Mouse (Mus musculus): Measurements from ENCODE around the gene F11r. TPM values are rescaled to one million over a fixed set of nuclear protein-coding genes. Genes with fewer than 3 reads are reported as not detected.
A peak's percentile ranks its signal among the peaks of the same experiment; 100 is the strongest.

The F11r gene
- polyA plus RNA-seq, 1 experiment from 2014 or later: 13.4 TPM

GRCm38 (mm10) chr1:171411492-171411941 is 25.8 kb upstream of the F11r start:
- Histone ChIP-seq H3K27ac (ENCODE audit: low read depth, low read length) (peak overlapping the region; percentile 84), H3K4me2 (ENCODE audit: low read depth, low read length, severe bottlenecking) (peak overlapping the region; percentile 49), H3K36me3 (ENCODE audit: control insufficient read depth, insufficient read depth, low read length) (peaks cover 9% of the 10 kb centered on the region; the same call in 1 of the 2 replicates), H3K4me1 (replicated peaks; ENCODE audit: control insufficient read depth, insufficient read depth, low read length) (peaks cover 3% of the 10 kb centered on the region; the same call in 1 of the 2 replicates), H3K9ac (ENCODE audit: low read length) (peak overlapping the region; percentile 98), H3K9me3 (ENCODE audit: control insufficient read depth, low read length) (no peaks in the 10 kb centered on the region), H3K4me3 (ENCODE audit: low read depth, low read length) (peak overlapping the region; percentile 94), H3K27me3 (ENCODE audit: control insufficient read depth, insufficient read depth, low read length) (no peaks in the 10 kb centered on the region)
- no peak for DNase-seq (ENCODE audit: low spot score)
- peak; percentile 79; the same call in 1 of the 2 replicates for ATAC-seq (replicated peaks; ENCODE audit: low FRiP score)
- WGBS: under 1% methylated on average over 38 of the region's 39 CpGs

GRCm38 (mm10) chr1:171412001-171412441 is 25.3 kb upstream of the F11r start:
- ATAC-seq (replicated peaks; ENCODE audit: low FRiP score): peak; percentile 54
- 1% methylated on average over 20 of the region's 20 CpGs for WGBS

GRCm38 (mm10) chr1:171412446-171412845 is 24.9 kb upstream of the F11r start:
- H3K4me1 ChIP-seq (replicated peaks; ENCODE audit: control insufficient read depth, insufficient read depth, low read length): peaks cover 3% of the 10 kb centered on the region; the same call in 1 of the 2 replicates
- H3K36me3 ChIP-seq (ENCODE audit: control insufficient read depth, insufficient read depth, low read length): peaks cover 15% of the 10 kb centered on the region; the same call in 1 of the 2 replicates
- peak overlapping the region; percentile 84; the same call in 1 of the 2 replicates for H3K27ac ChIP-seq (ENCODE audit: low read depth, low read length)
- peak overlapping the region; percentile 94 for H3K4me3 ChIP-seq (ENCODE audit: low read depth, low read length)
- H3K9me3 ChIP-seq (ENCODE audit: control insufficient read depth, low read length): no peaks in the 10 kb centered on the region
- peak overlapping the region; percentile 98 for H3K9ac ChIP-seq (ENCODE audit: low read length)
- no peak for ATAC-seq (replicated peaks; ENCODE audit: low FRiP score)
- no peak for DNase-seq (ENCODE audit: low spot score)
- WGBS: 50% methylated on average over 3 of the region's 3 CpGs
- H3K27me3 ChIP-seq (ENCODE audit: control insufficient read depth, insufficient read depth, low read length): no peaks in the 10 kb centered on the region
- peak overlapping the region; percentile 49 for H3K4me2 ChIP-seq (ENCODE audit: low read depth, low read length, severe bottlenecking)

More at GRCm38 (mm10) chr1:171412001-171412441, 25.3 kb upstream of the F11r start:
- Histone ChIP-seq H3K27ac (ENCODE audit: low read depth, low read length) (peak overlapping the region; percentile 84), H3K27me3 (ENCODE audit: control insufficient read depth, insufficient read depth, low read length) (no peaks in the 10 kb centered on the region), H3K36me3 (ENCODE audit: control insufficient read depth, insufficient read depth, low read length) (peaks cover 12% of the 10 kb centered on the region; the same call in 1 of the 2 replicates), H3K9me3 (ENCODE audit: control insufficient read depth, low read length) (no peaks in the 10 kb centered on the region), H3K4me2 (ENCODE audit: low read depth, low read length, severe bottlenecking) (peak overlapping the region; percentile 49), H3K4me3 (ENCODE audit: low read depth, low read length) (peak overlapping the region; percentile 94), H3K4me1 (replicated peaks; ENCODE audit: control insufficient read depth, insufficient read depth, low read length) (peaks cover 3% of the 10 kb centered on the region; the same call in 1 of the 2 replicates), H3K9ac (ENCODE audit: low read length) (peak overlapping the region; percentile 98)
- DNase-seq (ENCODE audit: low spot score): peak; percentile 75

GRCm38 (mm10) chr1:171413608-171414007 is 23.7 kb upstream of the F11r start:
- Histone ChIP-seq H3K4me1 (replicated peaks; ENCODE audit: control insufficient read depth, insufficient read depth, low read length) (peaks cover 3% of the 10 kb centered on the region; the same call in 1 of the 2 replicates), H3K9ac (ENCODE audit: low read length) (no peak overlapping the region), H3K4me3 (ENCODE audit: low read depth, low read length) (no peak overlapping the region), H3K9me3 (ENCODE audit: control insufficient read depth, low read length) (no peaks in the 10 kb centered on the region), H3K36me3 (ENCODE audit: control insufficient read depth, insufficient read depth, low read length) (peaks cover 15% of the 10 kb centered on the region; the same call in 1 of the 2 replicates), H3K27me3 (ENCODE audit: control insufficient read depth, insufficient read depth, low read length) (no peaks in the 10 kb centered on the region), H3K27ac (ENCODE audit: low read depth, low read length) (no peak overlapping the region), H3K4me2 (ENCODE audit: low read depth, low read length, severe bottlenecking) (no peak overlapping the region)
- ATAC-seq (replicated peaks; ENCODE audit: low FRiP score) (no peak), DNase-seq (ENCODE audit: low spot score) (no peak)
- WGBS: 78% methylated on average over 8 of the region's 8 CpGs

GRCm38 (mm10) chr1:171418660-171419059 is 18.7 kb upstream of the F11r start, which contains the start of gene Tstd1:
TSS of gene Tstd1 (plus strand) at chr1:171418872.
- H3K36me3 ChIP-seq (ENCODE audit: control insufficient read depth, insufficient read depth, low read length): peaks cover 17% of the 10 kb centered on the region; the same call in 1 of the 2 replicates
- WGBS: 89% methylated on average over 5 of the region's 5 CpGs

GRCm38 (mm10) chr1:171419291-171419882 is 17.9 kb upstream of the F11r start:
- whole genome bisulfite sequencing: 59% methylated on average over 12 of the region's 12 CpGs
- DNase-seq (ENCODE audit: low spot score): no peak
- H3K4me3 ChIP-seq (ENCODE audit: low read depth, low read length): no peak overlapping the region

More at GRCm38 (mm10) chr1:171418660-171419059, 18.7 kb upstream of the F11r start, which contains the start of gene Tstd1:
- no peak for ATAC-seq (replicated peaks; ENCODE audit: low FRiP score)
- Histone ChIP-seq H3K4me3 (ENCODE audit: low read depth, low read length) (no peak within 1 kb of the TSS), H3K27ac (ENCODE audit: low read depth, low read length) (no peak within 1 kb of the TSS), H3K9ac (ENCODE audit: low read length) (no peak within 1 kb of the TSS), H3K4me2 (ENCODE audit: low read depth, low read length, severe bottlenecking) (no peak within 1 kb of the TSS), H3K27me3 (ENCODE audit: control insufficient read depth, insufficient read depth, low read length) (no peaks in the 10 kb centered on the region), H3K4me1 (replicated peaks; ENCODE audit: control insufficient read depth, insufficient read depth, low read length) (no peaks in the 10 kb centered on the region), H3K9me3 (ENCODE audit: control insufficient read depth, low read length) (no peaks in the 10 kb centered on the region)
- no peak for DNase-seq (ENCODE audit: low spot score)

GRCm38 (mm10) chr1:171419905-171420304 is 17.4 kb upstream of the F11r start:
- Histone ChIP-seq H3K27ac (ENCODE audit: low read depth, low read length) (no peak overlapping the region), H3K4me3 (ENCODE audit: low read depth, low read length) (no peak overlapping the region), H3K4me2 (ENCODE audit: low read depth, low read length, severe bottlenecking) (no peak overlapping the region), H3K36me3 (ENCODE audit: control insufficient read depth, insufficient read depth, low read length) (peaks cover 17% of the 10 kb centered on the region; the same call in 1 of the 2 replicates), H3K27me3 (ENCODE audit: control insufficient read depth, insufficient read depth, low read length) (no peaks in the 10 kb centered on the region), H3K9me3 (ENCODE audit: control insufficient read depth, low read length) (no peaks in the 10 kb centered on the region), H3K9ac (ENCODE audit: low read length) (no peak overlapping the region), H3K4me1 (replicated peaks; ENCODE audit: control insufficient read depth, insufficient read depth, low read length) (no peaks in the 10 kb centered on the region)
- ATAC-seq (replicated peaks; ENCODE audit: low FRiP score) (no peak), DNase-seq (ENCODE audit: low spot score) (no peak)
- WGBS: 77% methylated on average over 5 of the region's 5 CpGs

More at GRCm38 (mm10) chr1:171419291-171419882, 17.9 kb upstream of the F11r start:
- H3K9ac ChIP-seq (ENCODE audit: low read length): no peak overlapping the region
- H3K27ac ChIP-seq (ENCODE audit: low read depth, low read length): no peak overlapping the region
- H3K9me3 ChIP-seq (ENCODE audit: control insufficient read depth, low read length): no peaks in the 10 kb centered on the region
- H3K4me1 ChIP-seq (replicated peaks; ENCODE audit: control insufficient read depth, insufficient read depth, low read length): no peaks in the 10 kb centered on the region
- ATAC-seq (replicated peaks; ENCODE audit: low FRiP score): no peak
- H3K4me2 ChIP-seq (ENCODE audit: low read depth, low read length, severe bottlenecking): no peak overlapping the region
- peaks cover 17% of the 10 kb centered on the region; the same call in 1 of the 2 replicates for H3K36me3 ChIP-seq (ENCODE audit: control insufficient read depth, insufficient read depth, low read length)
- no peaks in the 10 kb centered on the region for H3K27me3 ChIP-seq (ENCODE audit: control insufficient read depth, insufficient read depth, low read length)

GRCm38 (mm10) chr1:171422504-171423095 is 14.7 kb upstream of the F11r start:
- H3K4me2 ChIP-seq (ENCODE audit: low read depth, low read length, severe bottlenecking): no peak overlapping the region
- ATAC-seq (replicated peaks; ENCODE audit: low FRiP score): no peak
- H3K4me1 ChIP-seq (replicated peaks; ENCODE audit: control insufficient read depth, insufficient read depth, low read length): no peaks in the 10 kb centered on the region
- H3K36me3 ChIP-seq (ENCODE audit: control insufficient read depth, insufficient read depth, low read length): peaks cover 2% of the 10 kb centered on the region; the same call in 1 of the 2 replicates
- no peaks in the 10 kb centered on the region for H3K27me3 ChIP-seq (ENCODE audit: control insufficient read depth, insufficient read depth, low read length)
- no peak for DNase-seq (ENCODE audit: low spot score)
- H3K9me3 ChIP-seq (ENCODE audit: control insufficient read depth, low read length): no peaks in the 10 kb centered on the region
- H3K27ac ChIP-seq (ENCODE audit: low read depth, low read length): no peak overlapping the region
- 92% methylated on average over 8 of the region's 8 CpGs for WGBS
- no peak overlapping the region for H3K9ac ChIP-seq (ENCODE audit: low read length)
- no peak overlapping the region for H3K4me3 ChIP-seq (ENCODE audit: low read depth, low read length)
